Mouse (Mus musculus): ENCODE measurements around the gene Acsl1.

Acsl1 gene

DNA sequence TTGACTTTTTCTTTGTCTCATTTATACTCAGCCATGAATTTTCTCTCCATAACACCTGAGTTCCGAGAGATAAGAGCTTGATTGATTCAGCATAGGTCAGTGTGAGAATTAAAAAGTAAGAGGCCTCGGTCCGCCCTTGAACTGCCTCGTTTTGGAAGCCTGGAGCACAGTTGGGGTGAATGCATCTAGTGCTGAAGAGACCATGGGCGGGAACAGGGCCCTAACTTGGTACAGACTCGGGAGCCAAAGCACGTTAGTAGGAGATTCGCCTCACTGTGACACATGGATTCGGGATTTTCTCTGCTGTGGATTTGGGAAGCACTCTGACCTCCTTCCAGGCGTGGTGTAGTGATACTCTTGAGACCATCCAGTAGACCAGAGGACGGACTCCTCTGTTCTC lies 4.6 kb downstream of the Acsl1 start:
- no peak for DNase-seq (ENCODE audit: low read depth, low spot score)

GRCm38 (mm10) chr8:46475942-46476341 lies 5.1 kb downstream of the Acsl1 start:
- no peak for DNase-seq (ENCODE audit: low read depth, low spot score)

DNA sequence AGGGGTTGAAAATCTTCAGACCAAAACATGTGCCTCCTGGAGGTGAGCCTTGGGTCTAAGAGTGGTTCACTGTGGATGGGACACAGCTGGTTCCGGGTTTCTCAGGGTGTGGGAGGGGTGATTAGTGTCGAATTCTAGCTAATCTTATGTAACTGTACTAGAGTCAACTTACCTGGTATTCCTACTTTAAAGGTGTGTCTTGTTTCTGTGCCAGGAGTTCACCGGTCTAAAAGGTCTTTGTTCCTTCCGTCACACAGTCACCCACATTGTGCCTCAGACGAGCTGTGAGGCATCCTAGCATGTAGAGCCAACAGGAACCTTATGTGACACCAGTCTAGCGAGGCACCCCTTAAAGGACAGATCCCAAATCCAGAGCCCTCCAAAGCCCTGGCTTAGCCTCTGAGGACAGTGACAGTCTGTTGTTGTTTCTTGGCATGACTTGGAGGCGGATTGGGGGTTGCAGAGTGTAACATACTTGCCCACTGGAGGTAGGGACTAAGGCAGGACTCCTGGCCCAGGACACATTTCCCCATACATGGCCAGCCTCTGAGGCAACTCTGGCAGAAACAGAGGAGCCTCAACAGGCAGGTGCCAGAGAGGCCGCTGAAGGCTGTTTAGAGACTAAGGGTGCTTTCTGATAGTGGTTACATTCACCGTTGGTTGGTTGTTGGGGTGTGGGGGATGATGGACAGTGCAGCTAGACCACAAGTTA lies 7.1 kb downstream of the Acsl1 start:
- DNase-seq (ENCODE audit: low read depth, low spot score) = no peak

DNA sequence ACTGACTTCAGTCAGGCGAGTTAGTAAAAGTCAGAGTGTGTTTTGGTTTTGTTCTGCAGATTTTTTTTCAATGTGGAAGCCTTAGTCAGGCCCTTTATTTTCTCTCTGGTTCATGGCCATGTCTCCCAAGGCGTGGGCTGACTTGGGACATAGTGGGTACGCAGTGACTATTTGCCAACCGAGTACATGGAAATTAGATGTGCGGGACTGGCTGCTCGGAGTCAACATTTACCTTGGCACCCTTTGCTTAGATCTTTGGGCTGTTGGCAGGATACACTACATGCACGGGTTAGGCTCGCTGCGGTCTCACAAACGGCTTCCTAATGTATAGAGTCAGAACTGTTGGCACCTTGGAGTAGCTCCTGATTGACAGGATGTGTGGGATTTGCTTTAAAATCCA lies 7.9 kb downstream of the Acsl1 start:
- DNase-seq (ENCODE audit: low read depth, low spot score) = no peak

- DNase-seq (ENCODE audit: low read depth, low spot score) = no peak
These were observed 9.1 kb downstream of the Acsl1 start for GRCm38 (mm10) chr8:46479794-46480532.

GRCm38 (mm10) chr8:46480533-46480900 lies 9.7 kb downstream of the Acsl1 start:
- no peak for DNase-seq (ENCODE audit: low read depth, low spot score)

DNA sequence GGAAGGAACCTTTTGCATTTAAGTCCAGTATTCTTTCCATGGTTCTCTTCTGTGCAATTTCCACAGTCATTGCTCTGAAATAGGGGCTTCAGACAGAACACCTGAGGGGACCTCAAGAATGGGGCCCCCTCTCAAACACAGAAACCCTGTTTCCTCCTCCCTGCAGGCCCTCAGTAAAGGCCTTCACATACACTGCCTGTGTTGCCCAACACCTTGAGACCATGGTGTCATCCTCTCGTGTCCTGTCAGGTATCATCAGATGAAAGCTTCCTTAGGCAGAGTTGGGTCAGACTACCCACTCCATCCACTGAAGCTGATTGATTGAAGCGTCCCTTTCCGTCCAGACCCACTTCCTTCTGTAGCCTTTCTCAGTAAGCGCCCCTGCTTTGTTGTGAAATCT lies 11.9 kb downstream of the Acsl1 start:
- no peak for DNase-seq (ENCODE audit: low read depth, low spot score)

DNA sequence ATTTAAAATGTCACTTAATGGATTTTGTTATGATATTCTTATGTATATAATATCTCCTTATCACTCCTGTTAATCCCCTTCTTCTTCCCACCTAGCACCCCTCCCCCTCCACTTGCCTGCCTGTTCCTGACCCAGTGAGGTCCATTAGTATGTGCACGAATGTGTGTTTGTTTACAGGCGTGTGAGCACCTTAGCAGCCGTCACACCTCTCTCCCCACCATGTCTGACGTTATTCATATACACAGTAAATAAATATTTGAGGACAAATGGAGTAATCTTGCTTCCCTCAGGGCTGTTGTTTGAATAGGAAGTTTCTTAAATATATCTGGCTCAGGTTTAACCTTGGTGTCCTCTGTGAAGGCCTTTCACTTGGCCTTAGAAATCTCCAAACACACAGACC lies 12.4 kb downstream of the Acsl1 start:
- no peak for DNase-seq (ENCODE audit: low read depth, low spot score)

DNA sequence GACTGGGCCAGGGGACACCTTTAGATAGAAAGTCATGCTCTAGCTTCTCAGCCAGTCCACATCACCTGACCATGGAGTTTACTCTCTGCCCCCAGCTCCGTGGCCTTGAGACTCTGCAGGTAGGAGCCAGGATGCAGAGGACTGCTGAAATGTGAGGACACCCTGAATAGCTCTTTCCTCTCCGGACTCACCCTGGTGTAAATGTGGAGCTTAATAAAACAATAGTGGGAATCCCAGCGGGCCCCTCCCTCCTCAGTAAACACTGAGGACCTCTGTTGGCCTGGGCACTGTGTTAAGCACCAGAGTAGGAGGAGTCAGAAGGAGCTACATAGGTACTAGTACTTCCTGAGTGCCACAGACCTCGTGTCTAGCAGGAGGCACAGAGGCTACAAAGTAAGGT lies 13.2 kb downstream of the Acsl1 start:
- DNase-seq (ENCODE audit: low read depth, low spot score) = no peak

- DNase-seq (ENCODE audit: low read depth, low spot score) = no peak
These were observed 14.2 kb downstream of the Acsl1 start for GRCm38 (mm10) chr8:46484931-46485463.

- DNase-seq (ENCODE audit: low read depth, low spot score) = no peak
These were observed 17.3 kb downstream of the Acsl1 start for GRCm38 (mm10) chr8:46488085-46488561.

DNA sequence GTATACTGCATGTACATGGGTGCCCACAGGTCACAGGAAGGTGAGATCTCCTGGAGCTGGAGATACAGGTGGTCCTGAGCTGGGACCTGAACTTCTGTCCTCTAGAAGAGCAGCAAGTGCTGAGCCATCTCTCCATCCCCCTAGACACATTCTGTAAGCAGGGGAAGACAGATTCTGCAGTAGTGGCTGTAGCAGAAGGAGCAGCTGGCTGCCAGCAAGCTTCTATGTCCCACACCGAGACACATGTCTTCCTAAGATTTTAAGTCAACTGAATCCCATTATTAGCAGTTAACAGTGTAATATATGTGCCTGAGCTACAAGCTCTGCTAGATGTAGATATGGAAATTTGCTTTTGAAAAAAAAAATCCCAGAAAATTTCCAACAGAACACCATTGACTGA lies 18.4 kb downstream of the Acsl1 start:
- no peak for DNase-seq (ENCODE audit: low read depth, low spot score)

DNA sequence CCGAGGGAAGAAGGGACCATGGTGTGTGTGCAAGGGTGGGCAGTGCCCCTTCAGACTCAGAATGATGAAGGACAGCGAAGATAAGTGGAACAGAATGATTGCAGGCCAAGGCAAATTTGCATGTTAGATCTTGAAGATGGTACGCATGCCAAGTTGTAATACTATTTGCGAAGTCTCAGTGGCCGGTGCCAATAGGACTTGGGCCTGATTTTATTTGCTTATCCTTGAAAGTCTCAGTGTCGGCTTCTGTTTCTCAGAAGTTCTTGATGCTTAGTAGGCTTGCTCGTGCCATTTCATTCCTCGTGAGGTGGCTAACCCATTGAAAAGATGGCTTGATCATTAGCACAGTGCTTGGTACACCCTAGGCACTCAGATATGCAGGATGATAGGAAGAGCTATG lies 19.4 kb downstream of the Acsl1 start:
- DNase-seq (ENCODE audit: low read depth, low spot score) = no peak

DNA sequence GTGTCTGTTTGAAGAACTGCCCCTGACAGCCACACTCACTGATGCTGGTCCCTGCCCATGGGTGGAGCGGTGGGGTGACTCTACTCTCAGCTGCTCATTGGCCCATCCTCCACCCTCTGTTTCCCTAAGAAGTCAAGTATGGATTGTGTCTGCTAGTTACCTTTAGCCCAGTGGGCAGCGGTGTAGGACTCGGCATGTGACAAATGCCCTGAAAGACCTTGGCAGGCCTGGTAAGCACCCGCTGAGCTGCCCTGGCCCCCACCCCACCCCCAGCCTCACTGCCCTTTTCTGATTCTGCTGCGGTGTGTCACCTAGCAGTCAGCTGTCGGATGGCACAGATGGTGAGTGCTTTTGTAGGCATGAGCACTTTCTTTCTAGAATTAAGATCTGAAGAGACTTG lies 20.0 kb downstream of the Acsl1 start:
- no peak for DNase-seq (ENCODE audit: low read depth, low spot score)

DNA sequence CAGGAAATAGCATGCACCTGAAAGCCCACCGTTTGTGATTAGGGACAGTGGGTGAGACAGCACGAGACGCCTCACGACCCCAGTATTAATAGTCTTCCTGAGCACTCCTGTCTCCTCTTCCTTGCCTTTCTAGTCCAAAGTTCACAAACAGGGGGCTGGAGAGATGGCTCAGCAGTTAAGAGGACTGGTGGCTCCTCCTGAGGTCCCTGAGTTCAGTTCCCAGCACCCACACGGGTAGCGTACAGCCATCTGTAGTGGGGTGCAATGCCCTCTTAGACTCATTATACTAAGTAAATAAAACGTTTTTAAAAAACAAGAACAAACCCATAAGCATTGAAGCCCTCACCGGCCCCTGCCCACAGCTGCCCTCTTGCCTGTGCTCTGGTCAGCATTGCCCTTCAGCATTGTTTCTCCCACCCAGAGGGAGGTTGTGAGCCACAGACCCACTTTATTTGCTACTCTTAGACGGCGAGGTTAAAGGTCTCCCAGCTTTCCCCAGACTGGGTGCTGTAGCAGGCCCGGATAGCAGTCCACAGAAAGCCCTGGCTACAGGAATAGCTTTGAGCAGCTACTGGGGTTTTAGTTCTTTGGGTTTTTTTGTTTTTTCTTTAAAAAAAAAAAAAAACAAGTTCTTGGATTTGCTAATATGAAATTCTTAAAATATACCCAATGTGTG lies 22.8 kb downstream of the Acsl1 start:
- DNase-seq (ENCODE audit: low read depth, low spot score) = no peak

- no peak for DNase-seq (ENCODE audit: low read depth, low spot score)
These were observed 26.0 kb downstream of the Acsl1 start for GRCm38 (mm10) chr8:46496852-46497251.

GRCm38 (mm10) chr8:46497314-46498011 lies 26.6 kb downstream of the Acsl1 start:
- DNase-seq (ENCODE audit: low read depth, low spot score) = no peak

- no peak for DNase-seq (ENCODE audit: low read depth, low spot score)
These were observed 28.7 kb downstream of the Acsl1 start for GRCm38 (mm10) chr8:46499376-46500061.

GRCm38 (mm10) chr8:46502333-46503071 lies 31.7 kb downstream of the Acsl1 start:
- peak; percentile 31 for DNase-seq (ENCODE audit: low read depth, low spot score)

- DNase-seq (ENCODE audit: low read depth, low spot score) = no peak
These were observed 32.3 kb downstream of the Acsl1 start for GRCm38 (mm10) chr8:46503072-46503695.

All from mesoderm, embryonic 11.5 days (tissue).